Mouse (Mus musculus) mammary gland, adult 2 months (tissue): ENCODE results near the gene Gatb. TPM values are rescaled to one million over a fixed set of nuclear protein-coding genes. Genes with fewer than 3 reads are reported as not detected.

Experiments used
- polyA plus RNA-seq: library from polyadenylated mRNA; depleted of rRNA; stranded (reverse); fragments of >200 nt; gene quantifications from 2 replicates; pipeline ENCODE4 v1.2.3, GENCODE M21; 2012; ENCODE audit warnings: low replicate concordance; rRNA removed

The Gatb gene
- polyA plus RNA-seq: 7.4 and 17.7 TPM in 2 replicates

GRCm38 (mm10) chr3:85573864-85574830 is at the start of gene Gatb:
Gene Gatb, plus strand, starts transcription at chr3:85574119.

Other genes starting within 250 kb of the Gatb start
- gene Fam160a1, start 243.2 kb downstream of the Gatb start, polyA plus RNA-seq: 23.0 and 31.8 TPM in 2 replicates